Mouse (Mus musculus) gastrocnemius, adult 18-20 months (tissue): ENCODE data around the gene Crip1. TPM values are rescaled to one million over a fixed set of nuclear protein-coding genes. Genes with fewer than 3 reads are reported as not detected.
"Not testable (repeated sequence)": the region's sequence is repeated elsewhere in the genome, so short reads cannot be mapped to it uniquely, and the experiment has no call there.

Experiments used
- DNase-seq: peaks from one replicate; pipeline ENCODE4 v3.0.0; 2021; ENCODE audit warnings: low spot score
- total RNA-seq, 2 experiments: library from RNA; stranded (reverse); gene quantifications; 2 replicates each; pipeline ENCODE4 v1.2.3; 2021

Crip1 gene
- total RNA-seq, 2 experiments from 2014 or later: 65.3 to 100 TPM

DNA sequence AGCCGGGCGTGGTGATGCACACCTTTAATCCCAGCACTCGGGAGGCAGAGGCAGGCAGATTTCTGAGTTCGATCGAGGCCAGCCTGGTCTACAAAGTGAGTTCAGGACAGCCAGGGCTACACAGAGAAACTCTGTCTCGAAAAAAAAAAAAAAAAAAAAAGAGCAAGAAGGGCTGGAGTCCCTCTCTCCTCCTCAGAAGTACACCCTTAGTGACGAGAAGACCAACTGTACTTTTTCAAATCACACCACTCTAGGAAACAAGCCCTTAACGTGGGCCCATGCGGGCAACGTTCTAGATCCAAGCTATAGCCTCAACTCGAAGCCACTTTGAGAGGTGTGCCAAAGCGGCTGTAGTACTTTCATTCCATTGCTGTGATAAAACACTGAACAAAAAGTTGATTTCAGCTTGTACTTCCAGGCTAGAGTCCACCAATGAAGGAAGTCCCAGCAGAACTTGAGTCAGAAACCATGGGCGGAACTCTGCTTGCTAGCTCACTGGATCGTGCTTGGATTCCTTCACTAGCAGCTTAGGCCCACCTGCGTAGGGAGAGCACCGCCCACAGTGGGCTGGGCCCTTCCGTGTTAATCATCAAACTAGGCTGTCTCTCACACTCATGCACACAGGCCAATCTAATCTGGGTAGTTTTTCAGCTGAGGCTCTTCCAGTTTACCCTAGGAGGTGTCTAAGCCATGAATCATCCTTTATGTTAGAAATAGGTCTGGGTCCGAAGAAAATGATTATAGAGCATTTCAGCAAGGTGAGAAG is 31.0 kb downstream of the Crip1 start:
- no peak for DNase-seq

DNA sequence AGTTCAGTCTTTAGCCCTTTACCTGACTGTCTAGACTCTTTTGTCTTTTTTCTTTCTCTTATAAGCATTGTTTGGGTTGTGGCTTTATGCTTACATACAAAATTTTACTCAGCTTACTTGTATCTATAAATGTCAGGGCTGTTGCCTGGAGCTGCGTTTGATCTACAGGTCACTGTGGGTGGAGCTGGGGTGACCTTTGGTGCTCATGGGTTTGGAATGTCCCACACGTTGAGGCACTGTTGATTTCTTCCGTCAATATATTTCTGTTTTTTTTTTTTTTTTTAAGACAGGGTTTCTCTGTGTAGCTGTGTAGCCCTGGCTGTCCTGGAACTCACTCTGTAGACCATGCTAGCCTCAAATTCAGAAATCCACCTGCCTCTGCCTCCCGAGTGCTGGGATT is 34.9 kb downstream of the Crip1 start:
- no peak for DNase-seq

DNA sequence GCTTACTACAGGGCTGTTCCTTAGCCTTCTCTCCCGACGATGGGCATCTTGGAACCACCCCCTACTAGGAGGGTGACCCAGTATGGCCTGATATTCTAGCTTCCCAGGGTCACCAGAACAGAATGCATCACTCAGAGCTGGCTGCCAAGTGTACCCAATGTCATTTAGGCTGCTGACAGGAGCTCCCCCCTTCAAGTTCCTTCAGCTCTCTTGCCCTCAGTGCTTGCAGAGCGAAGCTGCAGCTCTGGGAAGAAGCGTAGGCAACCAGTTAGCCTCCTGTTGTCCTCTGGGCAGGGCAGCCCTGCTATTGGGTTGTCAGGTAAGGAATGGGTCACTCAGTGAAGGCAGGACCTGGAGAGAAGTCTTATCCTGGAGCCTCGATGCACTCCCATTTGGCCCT is 38.8 kb downstream of the Crip1 start:
- DNase-seq: no peak

DNA sequence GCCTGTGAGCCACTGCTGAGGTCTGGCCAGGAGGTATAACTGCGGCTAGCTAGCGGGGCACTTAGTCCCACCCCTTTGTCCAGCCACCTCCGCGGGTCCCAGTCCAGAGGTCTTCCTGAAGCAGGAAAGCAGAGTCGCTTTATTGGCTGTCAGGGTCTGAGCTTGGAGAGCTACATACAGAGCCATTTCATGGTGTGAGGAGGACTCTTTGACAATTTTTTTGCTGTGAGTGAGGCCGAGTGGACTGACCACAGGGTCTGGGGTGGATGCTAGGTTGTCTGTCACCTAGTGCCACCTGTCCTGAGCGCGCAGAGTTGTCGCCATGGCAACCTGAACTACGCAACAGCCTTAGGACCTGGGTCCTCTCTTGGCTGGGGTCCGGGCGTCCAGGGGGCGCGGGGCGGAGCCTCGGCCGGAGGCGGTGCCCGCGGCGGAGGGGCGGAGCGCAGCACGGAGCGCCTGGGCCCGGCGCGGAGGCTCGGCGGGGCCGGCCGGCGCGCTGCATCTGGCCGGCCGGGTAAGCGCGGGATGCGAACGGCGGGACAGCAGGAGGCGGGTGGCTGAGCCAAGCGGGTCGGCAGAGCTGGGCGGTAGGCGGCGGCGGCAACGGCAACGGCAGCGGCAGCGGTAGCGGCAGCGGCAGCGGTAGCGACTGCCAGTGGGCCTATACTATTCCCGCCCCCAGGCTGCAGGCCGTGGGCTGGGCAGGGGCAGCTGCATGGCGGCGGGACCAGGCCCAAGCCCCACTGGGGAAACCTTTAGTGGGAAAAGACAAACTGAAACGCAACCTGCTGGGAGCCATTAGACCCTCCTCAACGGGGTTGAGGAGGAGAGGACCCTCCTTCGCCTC is 39.6 kb downstream of the Crip1 start, which contains the start of gene Tmem121:
TSS of gene Tmem121 (plus strand) at position 489 of the 850 bp plus-strand sequence.
- DNase-seq: no peak

DNA sequence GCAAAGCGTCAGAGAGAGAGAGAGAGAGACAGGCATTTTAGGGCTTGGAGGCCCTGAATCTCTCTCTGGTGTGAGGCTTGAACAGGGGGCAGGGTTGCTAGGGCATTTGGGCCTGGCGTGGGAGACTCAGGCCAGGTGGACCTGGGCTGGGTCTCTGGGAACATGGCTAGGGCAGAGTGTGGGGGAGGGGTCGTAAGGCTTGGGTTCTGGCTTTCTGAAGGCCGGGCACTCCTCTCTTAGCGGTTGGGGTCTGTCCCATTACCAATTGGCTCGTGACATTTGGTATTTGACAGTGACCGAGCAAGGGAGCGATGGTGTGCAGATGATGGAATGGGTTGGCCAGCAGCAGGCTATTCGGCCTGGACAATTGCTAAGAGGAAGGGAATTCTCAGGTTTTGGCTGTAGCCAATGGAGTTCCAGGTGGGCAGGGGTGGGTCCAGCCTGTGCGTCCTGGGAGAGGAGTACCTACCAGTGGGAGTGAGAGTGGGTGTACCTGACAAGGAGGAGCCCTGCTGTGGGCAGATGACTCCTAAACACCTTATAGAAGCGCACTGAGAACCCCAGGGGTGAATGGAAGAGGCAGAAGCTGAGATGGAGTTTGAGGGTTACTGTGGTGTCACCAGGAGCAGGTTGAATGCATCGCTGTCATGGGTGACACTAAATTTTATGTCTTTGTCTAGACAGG is 40.4 kb downstream of the Crip1 start:
- no peak for DNase-seq

DNA sequence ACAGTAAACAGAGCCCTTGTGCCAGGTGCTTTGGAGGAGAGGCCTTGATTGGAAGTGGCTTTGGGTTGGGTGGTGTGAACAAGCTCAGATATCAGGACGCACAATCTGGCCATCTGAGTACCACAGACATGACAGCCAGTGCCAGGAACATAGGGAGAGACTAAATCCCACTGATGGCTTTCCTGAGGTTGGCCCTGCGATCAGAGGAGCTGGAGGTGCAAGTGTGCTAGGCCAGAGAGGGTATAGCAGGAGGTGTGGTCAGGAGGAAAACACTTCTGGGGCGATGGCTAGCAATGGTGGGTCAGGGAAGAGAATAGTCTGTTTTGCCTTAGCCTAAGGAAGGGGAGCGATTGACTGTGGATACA is 40.9 kb downstream of the Crip1 start:
- no peak for DNase-seq

DNA sequence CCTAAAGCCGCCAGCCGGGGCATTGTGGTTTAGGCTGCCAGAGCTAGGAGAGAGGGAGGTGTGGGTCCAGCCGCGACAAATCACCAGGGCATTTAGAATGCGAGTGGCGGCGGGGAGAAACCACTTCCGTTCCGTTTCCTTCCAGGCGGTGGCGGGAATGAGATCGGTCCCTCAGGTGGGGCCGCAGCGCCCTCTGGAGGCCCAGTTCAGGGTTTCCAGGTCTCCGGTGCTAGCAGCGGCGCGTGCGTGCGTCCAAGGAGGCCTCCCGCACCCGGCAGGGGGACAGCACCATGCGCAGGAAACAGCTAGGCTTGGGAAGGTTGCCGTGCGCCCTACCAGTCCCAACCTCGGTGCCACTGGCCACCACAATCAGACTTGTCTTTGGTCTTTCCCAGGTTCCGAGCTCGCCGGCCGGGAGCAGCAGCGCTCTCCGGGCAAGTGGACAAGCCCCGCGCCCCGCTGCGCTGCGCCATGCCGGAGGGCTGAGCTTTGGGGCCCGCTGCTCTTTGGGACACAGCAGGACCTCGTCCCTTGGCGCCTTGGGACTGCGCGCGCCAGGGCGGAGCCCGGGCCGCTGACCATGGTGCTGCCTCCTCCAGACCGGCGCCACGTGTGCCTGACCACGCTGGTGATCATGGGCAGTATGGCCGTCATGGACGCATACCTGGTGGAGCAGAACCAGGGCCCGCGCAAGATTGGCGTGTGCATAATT is 41.6 kb downstream of the Crip1 start:
- peak; percentile 62 for DNase-seq

DNA sequence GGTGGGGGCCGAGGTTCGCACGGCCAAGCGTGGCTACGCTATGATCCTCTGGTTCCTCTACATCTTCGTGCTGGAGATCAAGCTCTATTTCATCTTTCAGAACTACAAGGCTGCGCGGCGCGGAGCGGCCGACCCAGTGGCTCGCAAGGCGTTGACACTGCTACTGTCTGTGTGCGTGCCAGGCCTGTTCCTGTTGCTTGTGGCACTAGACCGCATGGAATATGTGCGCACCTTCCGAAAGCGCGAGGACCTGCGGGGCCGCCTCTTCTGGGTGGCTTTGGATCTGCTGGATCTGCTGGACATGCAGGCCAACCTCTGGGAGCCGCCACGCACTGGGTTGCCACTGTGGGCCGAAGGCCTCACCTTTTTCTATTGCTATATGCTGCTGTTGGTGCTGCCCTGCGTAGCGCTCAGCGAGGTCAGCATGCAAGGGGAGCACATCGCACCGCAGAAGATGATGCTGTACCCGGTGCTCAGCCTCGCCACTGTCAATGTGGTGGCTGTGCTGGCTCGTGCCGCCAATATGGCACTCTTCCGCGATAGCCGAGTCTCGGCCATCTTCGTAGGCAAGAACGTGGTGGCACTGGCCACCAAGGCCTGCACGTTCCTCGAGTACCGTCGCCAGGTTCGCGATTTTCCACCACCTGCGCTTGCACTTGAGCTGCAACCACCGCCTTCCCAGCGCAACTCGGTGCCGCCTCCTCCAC is 42.4 kb downstream of the Crip1 start:
- no peak for DNase-seq

DNA sequence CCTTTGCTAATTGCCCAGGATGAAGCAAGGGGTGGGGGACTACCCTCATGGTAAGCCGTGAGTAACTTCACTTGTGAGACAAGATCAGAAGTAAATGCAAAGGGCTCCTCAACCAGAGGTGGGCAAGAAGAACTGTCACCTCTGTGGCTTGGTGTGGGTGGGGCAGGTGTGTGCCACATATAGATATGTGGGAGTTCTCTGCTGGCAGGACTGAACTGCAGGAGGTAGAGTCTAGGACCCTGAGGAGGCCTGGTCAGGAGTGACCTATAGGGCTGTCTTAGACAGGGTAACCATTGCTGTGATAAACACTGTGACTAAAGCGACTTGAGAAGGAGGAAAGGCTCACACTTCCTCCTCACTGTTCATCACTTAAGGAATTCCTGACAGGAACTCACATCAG is 47.3 kb downstream of the Crip1 start:
- DNase-seq: no peak

DNA sequence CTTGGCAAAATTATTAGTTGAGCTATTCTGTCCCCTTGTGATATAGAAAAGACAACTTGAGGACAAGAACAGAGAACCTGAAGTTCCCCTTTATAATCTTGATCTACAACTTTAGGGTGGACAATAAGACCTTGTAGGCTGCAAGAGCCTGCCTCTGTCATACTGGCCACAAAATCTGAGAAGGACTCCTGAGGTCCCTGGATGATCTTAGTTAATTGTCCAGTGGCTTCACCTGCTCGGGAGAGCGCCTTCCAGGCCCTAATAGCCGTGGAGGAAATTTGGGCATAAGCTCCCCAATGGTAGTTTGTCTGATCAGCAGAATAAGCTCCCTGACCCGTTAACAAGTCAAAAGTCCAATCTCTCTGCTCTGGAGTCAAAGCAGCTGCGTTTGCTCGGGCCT is 53.0 kb downstream of the Crip1 start:
- not testable (repeated sequence) for DNase-seq

DNA sequence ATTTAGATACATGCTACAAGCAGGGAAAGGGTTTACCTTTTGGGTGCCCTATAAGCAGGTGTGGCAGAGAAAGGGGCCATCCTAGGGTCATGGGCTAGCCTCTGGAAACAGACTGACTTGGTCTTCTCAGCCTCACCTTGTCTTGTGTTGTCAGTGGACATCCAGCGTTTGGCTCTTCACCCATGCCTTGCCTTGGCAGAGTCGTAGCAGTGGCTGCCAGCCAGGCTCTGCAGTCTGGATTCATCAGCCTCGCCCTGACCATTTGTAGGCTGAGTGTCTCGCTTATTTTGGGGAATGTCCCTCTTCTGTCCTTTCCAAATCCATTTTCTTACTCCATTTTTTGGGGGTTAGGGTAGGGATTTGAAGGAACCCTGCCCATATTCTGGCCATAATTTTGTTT is 55.2 kb downstream of the Crip1 start:
- DNase-seq: no peak

DNA sequence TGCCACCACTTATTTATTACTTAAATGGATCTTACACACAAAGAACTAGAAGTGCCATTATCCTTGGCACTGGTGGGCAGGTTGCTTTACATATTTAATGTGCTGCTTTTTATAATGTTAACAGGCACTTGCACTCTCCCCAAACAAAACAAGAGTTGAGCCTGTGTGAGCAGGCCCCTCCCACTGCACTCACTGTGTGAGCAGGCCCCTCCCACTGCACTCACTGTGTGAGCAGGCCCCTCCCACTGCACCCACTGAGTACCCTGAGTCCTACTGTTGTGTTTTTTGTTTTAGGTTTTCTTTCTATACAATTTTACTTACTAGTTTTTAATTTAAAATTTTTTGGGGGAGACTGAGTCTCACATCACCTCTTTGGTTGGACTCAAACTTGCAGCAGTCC is 55.9 kb downstream of the Crip1 start:
- DNase-seq: no peak

Other genes with a start within 250 kb of the Crip1 start
- 10 to 100 TPM; 22.1 to 24.0 TPM for gene Jag2, start 216.5 kb upstream of the Crip1 start, total RNA-seq
- 1 to 10 TPM; 6.5 to 7.6 TPM for gene Nudt14, start 204.2 kb upstream of the Crip1 start, total RNA-seq
- gene Btbd6, start 169.8 kb upstream of the Crip1 start, total RNA-seq: 10 to 100 TPM; 19.6 to 20.4 TPM
- 10 to 100 TPM; 17.8 to 18.5 TPM for gene Brf1, start 145.6 kb upstream of the Crip1 start, total RNA-seq
- 10 to 100 TPM; 33.7 to 35.0 TPM for gene Pacs2, start 131.8 kb upstream of the Crip1 start, total RNA-seq
- under 1 TPM in 1 of 2 experiments, not detected in 1; 0.27 TPM for gene Tex22, start 71.8 kb upstream of the Crip1 start, total RNA-seq
- 10 to 100 TPM; 38.0 to 41.7 TPM for gene Mta1, start 48.0 kb upstream of the Crip1 start, total RNA-seq
- gene Crip2, start 6.1 kb upstream of the Crip1 start, total RNA-seq: 10 to 100 TPM; 28.2 to 43.8 TPM
- not detected for gene Tedc1, start 10.1 kb downstream of the Crip1 start, total RNA-seq
- gene Tmem121, start 39.6 kb downstream of the Crip1 start, total RNA-seq: under 1 TPM in 1 of 2 experiments, not detected in 1; 0.14 TPM